Mouse (Mus musculus) CH12.LX (cell line): ENCODE data around the gene Fancc.

Source experiments
- BHLHE40 ChIP-seq: IDR thresholded peaks from 2 replicates; pipeline ENCODE4 v1.6.1; 2011; ENCODE audit warnings: mild to moderate bottlenecking, low read depth, low read length, improper control_type of control experiment
- E2F4 ChIP-seq: IDR thresholded peaks from 2 replicates; pipeline ENCODE4 v1.6.1; 2011; ENCODE audit warnings: low read depth, low read length, improper control_type of control experiment; ENCODE audit not compliant: insufficient replicate concordance
- IRF4 ChIP-seq: IDR thresholded peaks from 2 replicates; pipeline ENCODE4 v1.6.1; 2014; ENCODE audit warnings: low read depth, mild to moderate bottlenecking, inconsistent platforms, low read length, improper control_type of control experiment
- JUND ChIP-seq: conservative IDR thresholded peaks from 2 replicates; pipeline ENCODE4 v1.6.1; 2011; ENCODE audit warnings: low read depth, low read length, improper control_type of control experiment
- MAX ChIP-seq: IDR thresholded peaks from 2 replicates; pipeline ENCODE4 v1.6.1; 2011; ENCODE audit warnings: low read length, improper control_type of control experiment
- POLR2A ChIP-seq: IDR thresholded peaks from 2 replicates; pipeline ENCODE4 v1.6.1; 2011; ENCODE audit warnings: low read depth, mild to moderate bottlenecking, improper control_type of control experiment, low read length
- POLR2AphosphoS2 ChIP-seq: IDR thresholded peaks from 2 replicates; pipeline ENCODE4 v1.6.1; 2011; ENCODE audit warnings: low read depth, low read length, improper control_type of control experiment
- USF1 ChIP-seq: IDR thresholded peaks from 2 replicates; pipeline ENCODE4 v1.6.1; 2014; ENCODE audit warnings: low read depth, mild to moderate bottlenecking, inconsistent platforms, low read length, improper control_type of control experiment

DNA sequence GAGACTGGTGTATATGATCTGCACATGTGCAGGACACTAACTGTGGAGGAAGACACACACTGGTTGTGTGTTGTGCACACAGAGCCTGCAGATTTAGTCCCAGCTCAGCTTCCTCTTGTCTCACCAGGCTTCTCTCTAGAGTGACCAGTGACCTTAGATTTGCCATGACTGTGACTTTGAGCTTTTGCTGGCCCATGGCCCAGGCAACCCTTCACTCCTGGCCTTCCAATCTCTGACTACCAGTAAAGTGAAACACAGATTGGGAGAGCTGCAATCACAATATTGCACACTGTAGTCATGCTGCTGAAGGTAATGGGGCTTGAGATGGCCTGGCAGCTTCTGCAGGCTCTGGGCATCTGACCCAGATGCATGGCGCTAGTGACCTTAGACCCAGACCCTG lies 183.8 kb downstream of the Fancc start:
- no peak for TF ChIP-seq POLR2A
- no peak for TF ChIP-seq USF1
- TF ChIP-seq IRF4: no peak
- TF ChIP-seq JUND: no peak
- no peak for TF ChIP-seq POLR2AphosphoS2
- no peak for TF ChIP-seq BHLHE40
- TF ChIP-seq MAX: no peak
- TF ChIP-seq E2F4: no peak
